Mouse (Mus musculus) kidney, postnatal 25 days (tissue): Measurements from ENCODE around the gene Tbx4.

Experiments used
- DNase-seq, 2 experiments: peaks; one replicate each; pipeline ENCODE4 v3.0.0; 2021; ENCODE audit warnings: mixed read lengths in 2 of 2

Tbx4 gene

DNA sequence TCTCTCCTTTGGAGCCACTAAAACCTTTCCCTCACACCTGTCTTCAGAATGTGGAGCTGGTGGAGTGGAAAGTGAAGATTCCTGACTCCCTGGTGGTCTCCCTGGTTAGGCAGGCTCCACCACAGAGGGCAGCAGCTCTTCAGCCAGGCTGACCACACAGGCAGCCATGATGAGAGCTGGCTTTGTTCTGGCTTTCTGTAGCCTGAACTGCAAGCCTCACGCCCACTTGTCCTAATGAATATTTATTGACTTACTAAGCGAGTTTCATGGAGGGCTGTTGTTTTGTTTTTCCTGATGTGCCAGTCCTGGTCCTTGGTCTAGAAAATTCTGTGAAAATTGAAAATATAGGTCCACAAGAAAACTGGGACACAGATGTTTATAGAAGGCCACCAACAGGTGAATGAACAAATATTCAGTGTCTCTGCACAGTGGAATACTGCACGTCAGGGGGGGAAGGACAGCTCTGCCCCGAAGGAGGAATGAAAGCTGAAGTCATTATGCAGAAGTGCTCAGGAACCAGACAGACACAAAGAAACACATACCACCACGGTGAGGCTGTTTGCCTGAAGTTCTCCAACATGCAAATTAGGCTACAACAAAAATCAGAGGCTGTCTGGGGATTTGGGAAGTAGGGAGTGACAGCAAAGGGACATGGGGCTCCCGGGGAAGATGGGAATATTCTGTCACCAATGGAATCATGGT lies 28.1 kb upstream of the Tbx4 start:
- DNase-seq = no peak

DNA sequence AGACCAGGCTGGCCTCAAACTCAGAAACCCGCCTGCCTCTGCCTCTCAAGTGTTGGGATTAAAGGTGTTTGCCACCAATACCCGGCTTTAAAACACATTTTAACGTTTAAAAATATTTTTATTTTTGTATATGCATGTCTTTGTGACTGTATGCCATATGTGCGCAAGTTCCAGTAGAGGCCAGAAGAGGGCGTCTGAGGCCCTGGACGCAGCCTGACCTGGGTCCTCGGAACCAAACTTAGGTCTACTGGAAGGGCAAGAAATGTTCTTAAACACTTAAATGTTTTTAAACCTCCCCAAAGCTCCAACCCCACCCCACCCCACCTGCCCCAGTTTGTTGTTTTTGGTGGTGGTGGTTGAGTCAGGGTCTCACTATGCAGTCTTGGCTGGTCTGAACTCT lies 21.9 kb upstream of the Tbx4 start:
- DNase-seq = no peak

DNA sequence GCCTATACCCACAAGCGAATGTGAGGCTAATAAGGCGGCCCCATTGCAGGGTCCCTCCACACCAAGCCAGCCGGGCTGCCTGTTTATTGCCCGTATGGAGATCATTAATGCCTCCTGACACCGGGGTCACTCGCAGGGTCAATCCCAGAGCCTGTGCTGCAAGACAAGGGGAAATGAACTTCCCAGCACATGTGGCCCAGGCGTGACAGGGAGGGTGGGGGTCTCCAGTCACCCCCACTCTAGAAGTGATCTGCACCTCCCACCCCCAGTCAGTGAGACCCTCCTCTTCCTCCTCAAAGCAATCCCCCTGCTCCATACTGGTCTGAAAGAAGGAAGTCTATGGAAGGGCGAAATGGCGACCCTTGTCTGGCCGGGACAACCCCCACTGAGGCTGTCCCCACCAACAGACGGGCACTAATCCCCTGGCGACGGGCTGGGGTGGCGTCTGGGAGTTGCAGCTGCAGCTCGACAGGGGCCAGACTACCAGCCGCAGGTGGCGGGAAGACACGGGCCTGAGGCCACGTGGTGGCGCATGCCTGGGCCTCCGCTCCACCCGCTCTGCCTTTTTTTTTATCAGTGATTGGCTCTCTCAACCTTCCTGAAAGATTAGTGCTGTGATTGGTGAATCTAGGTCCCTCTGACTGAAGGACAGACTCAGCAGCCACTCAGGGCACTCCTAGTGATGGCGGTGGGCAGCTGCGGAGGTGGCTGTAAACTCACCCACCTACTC lies 10.0 kb upstream of the Tbx4 start:
- DNase-seq = no peak

DNA sequence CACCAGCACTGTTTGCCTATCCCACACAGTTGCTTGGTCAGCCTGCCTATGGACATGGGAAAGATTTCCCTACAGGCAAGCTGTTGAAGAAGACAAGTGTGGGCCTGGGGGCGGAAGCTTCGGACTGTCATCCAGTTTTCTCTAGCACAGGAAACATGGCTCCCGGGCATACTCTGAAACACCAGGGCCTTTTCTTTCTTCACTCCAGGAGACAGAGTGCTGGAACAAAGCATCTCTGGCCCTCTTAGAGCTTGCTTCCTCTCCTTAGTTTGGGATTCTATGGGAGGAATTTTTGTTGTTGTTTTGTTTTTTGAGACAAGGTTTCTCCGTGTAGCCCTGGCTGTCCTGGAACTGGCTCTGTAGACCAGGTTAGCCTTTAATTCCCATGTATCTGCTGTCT lies 1.7 kb upstream of the Tbx4 start:
- no peak for DNase-seq

DNA sequence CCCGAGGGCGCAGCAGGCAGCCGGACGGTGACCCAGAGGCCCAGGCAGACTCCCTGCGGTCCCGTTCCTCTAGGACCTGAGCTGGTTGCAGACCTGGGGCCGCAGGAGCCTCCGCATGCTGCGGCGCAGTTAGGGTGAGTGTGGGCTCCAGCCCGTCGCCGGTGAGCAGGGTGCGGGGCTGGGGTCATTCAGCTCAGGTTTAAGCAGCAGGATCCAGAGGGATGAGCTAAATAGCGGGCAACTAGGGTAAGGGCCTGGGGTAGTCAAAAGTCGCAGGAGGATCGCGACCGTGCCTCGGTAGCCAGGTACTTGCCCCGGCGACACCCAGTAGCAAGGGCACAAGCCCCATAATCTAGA lies 185 bp downstream of the Tbx4 start:
- no peak for DNase-seq

DNA sequence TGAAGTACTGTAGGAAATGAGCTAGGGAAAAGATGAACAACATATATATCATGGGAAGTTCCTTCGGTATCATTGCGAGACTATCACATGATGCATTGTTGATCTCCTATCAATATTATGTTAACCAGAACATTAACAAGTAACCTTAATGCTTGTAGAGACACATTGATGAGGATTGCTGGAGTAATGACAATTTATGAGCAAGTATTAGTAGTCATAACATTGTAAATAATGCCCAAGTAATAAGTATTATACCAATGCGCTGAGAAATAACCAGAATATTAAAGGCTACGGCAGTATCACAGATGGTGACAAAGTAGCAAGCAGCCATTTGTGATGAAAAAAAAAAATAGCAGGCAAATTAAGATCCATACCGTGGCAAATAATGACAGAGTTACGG lies 1.1 kb downstream of the Tbx4 start:
- DNase-seq = no peak

DNA sequence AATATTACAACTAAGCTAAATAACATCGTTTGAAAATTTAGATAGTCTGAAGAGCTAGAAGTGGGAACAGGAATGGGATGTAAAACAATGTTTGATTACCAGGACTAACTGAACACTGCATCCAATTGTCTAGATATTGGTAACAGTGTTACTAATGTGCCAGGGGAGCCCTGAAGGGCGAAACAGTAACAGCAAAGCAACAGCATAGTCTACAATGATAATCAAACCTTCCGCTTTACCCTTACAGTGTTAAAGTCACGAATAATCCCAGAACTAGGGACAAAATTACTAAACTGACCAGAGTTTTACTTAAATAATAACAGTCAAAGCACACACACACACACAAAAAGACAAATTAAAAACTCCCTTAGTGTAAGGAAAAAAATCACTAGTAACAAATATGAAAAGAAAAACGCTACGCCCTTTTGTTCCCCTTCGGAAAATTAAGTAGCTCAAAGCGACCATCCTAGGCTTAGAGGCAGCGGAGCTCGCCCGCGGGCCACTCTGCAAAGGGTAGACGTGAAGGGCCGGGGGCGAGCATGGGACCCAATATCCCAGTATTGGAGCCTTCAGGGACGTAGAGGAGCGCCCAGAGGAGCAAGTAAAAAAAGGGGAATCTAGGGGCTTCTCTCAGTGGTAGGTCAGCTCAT lies 1.7 kb downstream of the Tbx4 start:
- no peak for DNase-seq

DNA sequence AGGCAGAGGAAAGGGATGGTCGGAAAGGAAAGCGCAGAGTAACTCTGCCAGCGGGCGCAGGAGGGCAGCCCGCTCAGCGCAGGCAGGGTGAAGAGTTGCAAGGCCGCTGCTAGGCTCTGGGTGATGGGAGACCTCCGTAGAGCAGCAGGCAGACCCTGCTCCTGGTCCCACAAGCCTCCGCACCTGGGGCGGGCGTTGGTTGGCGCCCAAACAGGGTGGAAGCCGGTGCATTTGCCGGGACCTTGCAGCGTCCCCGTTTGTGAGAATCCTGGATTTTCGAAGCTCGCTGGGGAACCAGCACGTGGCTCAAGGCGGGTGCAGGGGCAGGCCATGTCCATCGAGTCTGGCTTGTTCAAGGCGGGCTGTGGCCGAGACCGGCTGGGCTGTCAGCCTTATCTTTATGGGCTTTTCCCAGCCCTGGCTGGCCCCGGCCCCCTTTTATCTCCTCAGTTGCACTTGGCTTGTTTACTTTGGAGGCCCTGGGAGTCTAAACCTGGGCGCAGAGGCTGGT lies 2.3 kb downstream of the Tbx4 start:
- DNase-seq = no peak

DNA sequence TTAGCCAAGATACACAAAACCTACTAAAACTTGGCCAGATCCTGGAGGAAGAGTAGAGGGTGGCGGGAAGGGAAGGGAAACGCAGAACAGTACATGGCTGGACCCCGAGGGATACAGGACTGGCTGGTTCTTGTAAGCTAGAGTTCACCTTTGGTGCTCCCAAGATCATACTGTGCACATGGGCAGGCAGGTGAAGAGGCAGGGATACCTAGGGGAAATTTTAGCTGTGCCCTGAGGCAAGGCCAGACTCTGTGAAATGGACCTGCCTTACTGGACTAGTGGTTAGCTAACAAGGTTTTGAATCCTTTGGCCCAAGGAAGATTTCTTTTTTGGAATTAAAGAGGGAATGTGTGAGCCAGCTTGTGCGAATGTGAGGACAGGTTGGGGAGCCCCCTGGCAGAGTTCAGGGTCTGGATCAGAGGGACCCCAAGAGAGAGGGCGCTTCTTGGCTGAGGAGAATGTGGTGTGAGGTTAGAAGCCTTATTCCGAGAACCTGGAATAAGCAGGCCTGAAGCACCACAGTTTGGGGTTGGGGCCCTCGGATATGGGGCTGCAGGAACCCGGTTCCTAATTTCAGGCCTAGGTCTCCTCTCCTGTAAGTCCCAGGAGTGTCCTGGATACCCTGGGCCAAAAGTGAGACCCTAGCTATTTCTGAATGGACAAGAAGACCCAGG lies 3.0 kb downstream of the Tbx4 start:
- DNase-seq = no peak

DNA sequence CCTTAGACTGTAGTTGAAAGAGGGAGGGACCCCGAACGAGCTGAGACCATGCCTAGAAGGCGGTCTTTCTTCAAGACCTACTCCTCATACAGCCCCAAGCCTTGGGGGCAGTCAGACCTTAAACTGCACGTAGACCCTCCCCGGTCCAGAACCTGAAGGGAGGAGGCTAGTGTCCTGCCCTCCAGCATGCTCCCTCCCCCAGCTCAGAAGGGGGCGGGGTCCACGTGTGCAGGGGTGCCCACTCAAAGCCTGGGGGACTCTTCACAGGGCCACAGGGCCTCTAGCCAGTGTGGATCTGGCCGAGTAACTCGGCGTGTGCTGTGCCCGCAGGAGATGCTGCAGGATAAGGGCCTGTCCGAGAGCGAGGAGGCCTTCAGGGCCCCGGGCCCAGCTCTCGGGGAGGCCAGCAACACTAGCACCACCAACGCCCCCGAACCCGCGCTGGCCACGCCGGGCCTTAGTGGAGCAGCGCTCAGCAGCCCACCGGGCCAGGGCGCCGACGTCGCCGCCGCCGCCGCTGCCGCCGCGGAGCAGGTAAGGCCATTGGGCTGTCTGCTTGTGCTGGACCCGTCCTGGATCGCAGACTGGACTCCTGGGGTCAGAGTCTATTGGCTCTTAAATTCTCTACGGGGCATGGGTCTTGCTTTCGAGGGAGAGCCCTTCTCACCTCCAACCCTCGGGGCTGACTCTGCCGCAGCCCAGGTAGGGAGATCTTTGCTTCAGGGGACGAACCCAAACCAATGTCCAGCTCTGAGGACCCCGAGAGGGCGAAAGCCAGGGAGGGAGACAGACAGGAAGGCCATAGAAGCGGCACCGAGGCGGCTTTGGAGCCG lies 3.7 kb downstream of the Tbx4 start:
- peak in 1 of 2 experiments; percentile 7 for DNase-seq

DNA sequence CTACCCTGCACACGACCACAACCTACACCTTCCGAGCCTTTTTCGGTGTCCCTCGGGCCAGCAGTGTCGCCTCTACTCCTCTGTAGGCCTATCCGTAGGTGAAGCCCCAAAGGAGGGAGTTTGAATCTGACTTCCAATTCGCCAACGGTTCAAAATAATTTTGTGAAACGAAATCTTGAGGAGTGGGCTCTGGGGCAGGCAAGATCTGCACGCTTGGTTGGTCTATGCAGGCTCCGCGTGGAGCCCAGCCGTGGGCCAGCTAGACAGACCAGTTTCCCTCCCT lies 4.3 kb downstream of the Tbx4 start:
- no peak for DNase-seq

DNA sequence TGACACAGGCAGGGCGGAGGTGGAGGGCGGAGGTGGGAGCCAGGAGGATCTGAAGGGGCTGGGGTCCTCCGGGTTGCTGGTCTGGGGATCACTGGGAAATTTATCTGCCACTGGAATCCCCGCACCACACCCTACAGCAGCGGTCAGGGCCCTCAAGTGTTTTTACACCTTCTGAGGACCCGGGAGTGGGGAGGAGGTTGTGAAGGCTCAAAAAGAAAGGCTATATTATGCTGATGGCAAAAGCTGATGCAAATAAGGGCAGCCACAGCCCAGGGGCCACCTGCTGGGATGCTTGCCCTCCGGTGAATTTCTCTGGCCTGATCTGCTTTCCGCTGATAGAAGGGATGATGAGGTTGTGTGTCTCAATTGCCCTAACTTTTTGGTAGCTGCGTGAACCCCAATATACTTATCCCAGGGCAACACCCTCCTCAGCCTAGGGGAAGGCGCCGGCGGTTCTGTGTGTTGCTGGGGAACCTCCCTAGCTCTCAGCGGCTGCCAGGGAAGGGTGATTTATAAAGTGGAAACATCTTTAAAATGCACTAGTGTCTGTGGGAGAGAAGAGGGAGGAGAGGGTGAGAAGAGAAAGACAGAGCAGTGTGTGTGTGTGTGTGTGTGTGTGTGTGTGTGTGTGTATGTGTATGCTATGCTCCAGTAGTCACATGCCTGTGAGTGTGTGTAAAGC lies 4.9 kb downstream of the Tbx4 start:
- DNase-seq = no peak

DNA sequence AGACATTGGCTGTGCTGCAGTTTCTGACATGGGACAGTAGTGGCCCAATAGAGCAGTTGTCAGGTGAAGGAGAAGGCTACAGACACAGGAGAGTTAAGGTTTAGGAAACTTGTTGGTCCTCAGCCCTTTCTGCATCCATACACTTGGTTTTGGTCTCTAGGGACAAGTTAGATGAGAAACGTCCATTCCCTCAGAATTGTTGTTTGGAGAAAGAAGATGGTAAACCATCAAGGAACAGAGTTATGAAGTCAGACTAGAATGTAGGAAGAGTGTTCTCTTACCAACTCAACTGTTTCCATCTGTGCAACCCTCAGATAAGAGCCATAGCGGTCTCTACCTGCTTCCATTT lies 5.4 kb downstream of the Tbx4 start:
- no peak for DNase-seq

DNA sequence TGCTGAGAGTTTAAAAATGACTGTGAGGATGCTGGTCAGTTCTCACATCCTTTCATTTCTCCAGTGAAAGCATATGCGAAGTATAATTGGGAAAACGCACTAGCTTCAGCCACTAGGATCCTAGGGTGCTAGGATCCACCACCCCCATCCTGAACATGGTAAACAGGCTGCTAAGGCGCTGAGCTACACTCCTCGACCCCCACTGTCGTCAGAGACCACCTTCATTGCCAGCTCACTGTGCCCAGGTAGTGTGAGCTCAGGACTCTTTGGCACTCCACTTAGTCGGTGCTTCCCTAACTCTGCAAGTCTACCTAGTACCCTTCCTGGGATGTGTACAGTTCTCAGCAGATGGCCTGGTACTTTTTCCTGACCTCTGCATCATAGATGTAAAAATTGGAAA lies 6.5 kb downstream of the Tbx4 start:
- DNase-seq = no peak

DNA sequence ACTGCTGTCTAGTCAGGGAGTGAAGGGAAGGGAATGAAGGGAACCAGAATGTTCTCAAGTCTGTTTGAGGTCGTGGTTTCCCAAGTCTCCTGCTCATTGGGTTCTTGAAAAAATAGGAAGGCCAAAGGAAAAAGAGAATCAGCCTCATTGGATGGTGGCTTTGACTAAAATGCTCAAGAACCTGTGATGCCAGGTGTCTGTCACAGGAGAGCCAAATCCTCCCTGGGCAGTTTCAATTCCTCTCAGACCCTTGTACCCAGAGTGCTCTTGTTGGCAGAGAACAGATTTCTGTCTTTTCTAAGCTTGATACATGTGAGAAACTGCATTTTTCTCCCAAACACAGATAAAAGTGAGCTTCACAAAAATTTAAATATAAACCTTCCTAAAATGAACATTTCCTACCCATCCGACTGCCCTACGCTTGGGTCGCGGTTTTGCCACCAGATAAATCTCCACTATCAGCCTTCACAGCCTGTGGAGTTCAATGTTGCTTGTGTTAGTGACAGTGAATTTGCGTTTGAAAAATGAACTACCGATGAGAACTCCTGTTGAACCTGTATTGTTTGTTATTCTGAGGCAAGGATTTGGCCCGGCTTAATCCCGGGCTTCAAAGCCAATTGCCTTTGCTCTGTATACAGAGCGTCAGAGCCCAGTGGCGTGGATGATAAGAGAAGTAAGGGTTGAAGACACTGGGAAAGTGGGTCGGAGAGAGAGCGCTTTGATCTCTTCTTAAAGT lies 7.3 kb downstream of the Tbx4 start:
- DNase-seq = no peak

DNA sequence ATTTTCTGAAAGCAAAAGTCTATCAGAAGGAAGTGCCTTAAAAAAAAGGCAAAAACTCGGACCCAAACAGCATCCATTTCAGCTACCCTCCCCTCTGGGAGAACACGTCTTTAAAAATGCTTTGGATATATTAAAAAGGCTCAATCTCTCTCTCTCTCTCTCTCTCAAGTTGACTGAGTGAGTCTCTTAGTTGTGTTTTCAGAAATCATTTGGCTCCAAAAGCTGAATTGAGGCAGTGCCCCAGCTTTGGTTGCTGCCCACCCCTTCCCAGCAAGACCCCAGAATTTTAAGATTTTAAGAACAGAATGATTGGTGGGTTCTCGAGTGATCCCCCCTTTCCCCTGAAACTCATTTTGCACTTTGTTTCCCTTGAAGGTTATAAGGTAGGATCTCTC lies 7.9 kb downstream of the Tbx4 start:
- DNase-seq = no peak

DNA sequence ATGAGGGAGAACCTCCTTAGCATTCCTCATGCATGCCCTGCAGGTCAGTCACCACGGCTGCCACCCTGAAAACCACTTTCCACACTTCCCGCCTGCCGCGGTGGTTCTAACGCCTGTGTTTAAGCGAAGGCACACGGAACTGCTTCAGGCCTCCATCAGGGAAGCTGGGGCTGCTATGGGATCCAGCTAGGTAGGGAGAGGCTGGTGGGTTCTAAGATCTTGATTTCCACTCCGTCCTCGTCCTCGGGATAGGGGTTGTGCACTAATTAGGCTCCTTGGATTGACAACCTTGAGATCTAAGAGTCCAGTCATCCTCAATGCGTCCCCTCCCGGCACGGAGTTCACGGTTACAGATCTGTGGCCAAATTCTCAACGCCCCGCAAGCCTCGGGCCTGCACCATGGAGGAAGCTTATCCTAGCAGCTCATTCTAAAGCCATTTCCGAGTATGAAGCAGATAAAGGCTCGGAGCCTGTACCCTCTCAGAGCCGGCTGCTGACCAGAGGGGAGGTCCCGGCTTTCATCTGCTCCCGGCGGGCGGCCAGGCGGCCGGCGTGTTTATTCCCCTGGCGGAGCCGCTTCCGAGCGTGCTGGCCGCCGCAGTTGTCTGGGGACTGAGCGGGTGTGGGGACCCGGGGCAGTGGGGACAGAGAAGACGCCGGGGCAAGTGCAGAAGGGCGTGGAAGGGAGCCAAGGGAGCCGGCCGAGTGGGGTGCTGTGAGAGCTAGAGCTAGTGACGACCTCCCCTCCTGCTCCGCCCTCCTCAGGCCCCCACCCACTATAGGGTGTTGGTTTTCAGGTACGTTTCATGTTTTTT lies 8.7 kb downstream of the Tbx4 start:
- peak in 1 of 2 experiments; percentile 13 for DNase-seq

DNA sequence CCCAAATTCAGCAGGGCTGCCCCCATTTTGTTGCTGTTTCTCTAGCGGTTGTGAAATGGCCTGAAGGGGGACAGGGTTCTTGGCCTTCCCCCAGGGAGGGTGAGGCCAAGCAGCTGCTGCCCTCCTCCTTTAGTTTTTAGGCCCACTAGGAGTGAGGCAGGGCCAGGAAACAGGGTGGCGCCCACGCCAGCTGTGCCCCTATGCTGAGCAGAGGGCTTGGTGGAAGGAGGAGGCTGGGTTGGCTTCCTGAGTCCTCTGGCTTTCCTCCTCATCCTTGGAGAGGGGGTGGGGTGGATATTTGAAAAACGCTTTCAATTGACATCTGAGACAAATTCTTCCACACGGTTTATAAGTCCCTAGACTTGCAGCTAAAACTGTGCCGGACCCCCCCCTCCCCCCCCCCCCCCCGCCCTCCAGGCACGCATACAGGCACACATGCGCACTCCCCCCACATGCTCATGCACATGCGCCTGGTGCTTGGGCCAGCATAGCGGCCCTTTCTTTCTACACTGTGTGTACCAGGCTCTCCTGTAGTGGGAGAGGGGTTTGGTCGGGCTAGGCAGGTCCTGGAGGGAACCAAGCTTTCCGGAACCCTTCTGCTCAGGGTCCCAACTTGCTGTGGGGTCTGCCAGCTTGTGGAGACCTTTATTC lies 10.2 kb downstream of the Tbx4 start:
- DNase-seq = no peak

DNA sequence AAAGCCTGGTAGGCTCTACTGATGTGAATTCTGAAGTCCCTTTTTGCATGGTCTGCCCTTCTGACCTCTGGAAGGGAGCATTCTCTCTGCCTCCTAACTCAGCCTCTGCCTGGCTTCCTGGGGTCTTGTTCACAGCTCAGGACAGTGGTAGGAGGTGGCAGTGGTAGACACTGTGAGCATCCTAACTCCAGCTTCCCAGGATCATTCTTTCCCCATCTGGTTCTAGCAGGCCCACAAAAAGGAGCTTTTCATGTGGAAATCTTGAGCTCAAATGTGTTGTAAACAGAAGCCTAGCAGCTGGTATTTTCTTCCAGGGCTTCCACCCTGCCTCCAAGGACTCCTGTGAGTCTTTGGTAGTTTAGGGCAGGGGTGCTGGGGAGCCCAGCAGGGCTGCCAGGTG lies 14.1 kb downstream of the Tbx4 start:
- no peak for DNase-seq

DNA sequence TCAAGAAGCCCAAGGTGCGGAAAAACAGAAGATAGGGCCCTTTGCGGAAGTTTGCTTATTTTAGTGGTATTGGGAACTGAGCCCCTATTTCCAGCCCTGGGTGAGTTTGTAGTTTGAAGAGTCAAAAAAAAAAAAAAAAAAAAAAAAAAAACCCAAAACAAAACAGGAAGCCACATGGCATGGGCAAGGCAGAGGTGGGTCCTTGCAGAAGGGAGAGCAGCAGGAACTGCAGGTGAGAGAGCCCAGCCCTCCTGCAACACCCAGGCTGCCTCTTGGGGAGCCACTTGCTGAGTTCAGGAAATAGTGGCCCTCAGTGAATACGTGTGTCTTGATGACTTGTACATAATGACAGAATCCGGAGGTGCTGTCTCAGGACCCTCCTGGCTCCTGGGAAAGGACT lies 23.3 kb downstream of the Tbx4 start:
- DNase-seq = no peak
